Mouse (Mus musculus): ENCODE data around the gene Rbfox1. TPM values are rescaled to one million over a fixed set of nuclear protein-coding genes. Genes with fewer than 3 reads are reported as not detected.

Rbfox1 gene
- polyA plus RNA-seq, 1 experiment from 2014 or later = 0.32 TPM

- 40% methylated on average over 3 of the region's 3 CpGs for WGBS (ENCODE audit: insufficient replicate concordance)
Observed at GRCm38 (mm10) chr16:6421623-6422145, 536.5 kb downstream of the Rbfox1 start.

GRCm38 (mm10) chr16:6423878-6424409 is 538.8 kb downstream of the Rbfox1 start:
- no peak for ATAC-seq (ENCODE audit: insufficient read depth)
- Histone ChIP-seq H3K36me3 (replicated peaks) (no peaks in the 10 kb centered on the region), H3K9me3 (replicated peaks) (0 out of 2 replicates have a peak, but pooled peaks cover 3% of the 10 kb centered on the region), H3K4me3 (replicated peaks) (no peak overlapping the region), H3K27ac (replicated peaks) (no peak overlapping the region), H3K4me1 (replicated peaks) (no peaks in the 10 kb centered on the region), H3K27me3 (no peaks in the 10 kb centered on the region), H3K4me2 (no peak overlapping the region), H3K9ac (no peak overlapping the region)
- WGBS (ENCODE audit: insufficient replicate concordance) = 66% methylated on average over 4 of the region's 4 CpGs

More at GRCm38 (mm10) chr16:6421623-6422145, 536.5 kb downstream of the Rbfox1 start:
- no peak overlapping the region for H3K4me3 ChIP-seq (replicated peaks)
- ATAC-seq (ENCODE audit: insufficient read depth) = no peak
- no peaks in the 10 kb centered on the region for H3K4me1 ChIP-seq (replicated peaks)
- H3K4me2 ChIP-seq = no peak overlapping the region
- H3K9me3 ChIP-seq (replicated peaks) = 0 out of 2 replicates have a peak, but pooled peaks cover 3% of the 10 kb centered on the region
- no peaks in the 10 kb centered on the region for H3K27me3 ChIP-seq
- no peak overlapping the region for H3K9ac ChIP-seq
- H3K36me3 ChIP-seq (replicated peaks) = no peaks in the 10 kb centered on the region
- no peak overlapping the region for H3K27ac ChIP-seq (replicated peaks)

GRCm38 (mm10) chr16:6424738-6425137 is 539.6 kb downstream of the Rbfox1 start:
- Histone ChIP-seq H3K9ac (no peak overlapping the region), H3K9me3 (replicated peaks) (0 out of 2 replicates have a peak, but pooled peaks cover 3% of the 10 kb centered on the region), H3K4me2 (no peak overlapping the region), H3K27ac (replicated peaks) (no peak overlapping the region), H3K4me3 (replicated peaks) (no peak overlapping the region), H3K36me3 (replicated peaks) (no peaks in the 10 kb centered on the region), H3K27me3 (no peaks in the 10 kb centered on the region), H3K4me1 (replicated peaks) (no peaks in the 10 kb centered on the region)
- WGBS (ENCODE audit: insufficient replicate concordance) = 43% methylated on average over 2 of the region's 2 CpGs
- no peak for ATAC-seq (ENCODE audit: insufficient read depth)

- Histone ChIP-seq H3K4me3 (replicated peaks) (no peak overlapping the region), H3K9me3 (replicated peaks) (no peaks in the 10 kb centered on the region), H3K9ac (no peak overlapping the region), H3K4me2 (no peak overlapping the region), H3K4me1 (replicated peaks) (no peaks in the 10 kb centered on the region), H3K27ac (replicated peaks) (no peak overlapping the region), H3K27me3 (no peaks in the 10 kb centered on the region), H3K36me3 (replicated peaks) (no peaks in the 10 kb centered on the region)
- 66% methylated on average over 12 of the region's 12 CpGs for WGBS (ENCODE audit: insufficient replicate concordance)
- ATAC-seq (ENCODE audit: insufficient read depth) = no peak
Observed at GRCm38 (mm10) chr16:6427292-6428281, 542.4 kb downstream of the Rbfox1 start.

- no peak for ATAC-seq (ENCODE audit: insufficient read depth)
- 62% methylated on average over 2 of the region's 2 CpGs for WGBS (ENCODE audit: insufficient replicate concordance)
- H3K9me3 ChIP-seq (replicated peaks) = no peaks in the 10 kb centered on the region
Observed at GRCm38 (mm10) chr16:6430981-6431380, 545.8 kb downstream of the Rbfox1 start.

GRCm38 (mm10) chr16:6436445-6436844 is 551.3 kb downstream of the Rbfox1 start:
- no peaks in the 10 kb centered on the region for H3K27me3 ChIP-seq
- no peak overlapping the region for H3K4me3 ChIP-seq (replicated peaks)
- WGBS (ENCODE audit: insufficient replicate concordance) = 52% methylated on average over 2 of the region's 2 CpGs

More at GRCm38 (mm10) chr16:6430981-6431380, 545.8 kb downstream of the Rbfox1 start:
- no peak overlapping the region for H3K9ac ChIP-seq
- no peak overlapping the region for H3K4me2 ChIP-seq
- no peaks in the 10 kb centered on the region for H3K36me3 ChIP-seq (replicated peaks)
- no peak overlapping the region for H3K4me3 ChIP-seq (replicated peaks)
- no peak overlapping the region for H3K27ac ChIP-seq (replicated peaks)
- no peaks in the 10 kb centered on the region for H3K4me1 ChIP-seq (replicated peaks)
- no peaks in the 10 kb centered on the region for H3K27me3 ChIP-seq

GRCm38 (mm10) chr16:6448250-6448649 is 563.1 kb downstream of the Rbfox1 start:
- H3K27ac ChIP-seq (replicated peaks) = no peak overlapping the region
- H3K9me3 ChIP-seq (replicated peaks) = no peaks in the 10 kb centered on the region
- no peaks in the 10 kb centered on the region for H3K36me3 ChIP-seq (replicated peaks)
- WGBS (ENCODE audit: insufficient replicate concordance) = 23% methylated on average over 5 of the region's 5 CpGs
- no peaks in the 10 kb centered on the region for H3K27me3 ChIP-seq
- no peak for ATAC-seq (ENCODE audit: insufficient read depth)
- no peak overlapping the region for H3K4me3 ChIP-seq (replicated peaks)
- H3K4me1 ChIP-seq (replicated peaks) = no peaks in the 10 kb centered on the region
- H3K9ac ChIP-seq = no peak overlapping the region
- H3K4me2 ChIP-seq = no peak overlapping the region

More at GRCm38 (mm10) chr16:6436445-6436844, 551.3 kb downstream of the Rbfox1 start:
- Histone ChIP-seq H3K36me3 (replicated peaks) (no peaks in the 10 kb centered on the region), H3K9me3 (replicated peaks) (no peaks in the 10 kb centered on the region), H3K27ac (replicated peaks) (no peak overlapping the region), H3K4me1 (replicated peaks) (no peaks in the 10 kb centered on the region), H3K9ac (no peak overlapping the region), H3K4me2 (no peak overlapping the region)
- no peak for ATAC-seq (ENCODE audit: insufficient read depth)

GRCm38 (mm10) chr16:6455349-6455748 is 570.2 kb downstream of the Rbfox1 start:
- no peak for ATAC-seq (ENCODE audit: insufficient read depth)
- H3K9me3 ChIP-seq (replicated peaks) = no peaks in the 10 kb centered on the region
- H3K36me3 ChIP-seq (replicated peaks) = no peaks in the 10 kb centered on the region
- H3K4me3 ChIP-seq (replicated peaks) = no peak overlapping the region
- 53% methylated on average over 3 of the region's 3 CpGs for WGBS (ENCODE audit: insufficient replicate concordance)
- no peak overlapping the region for H3K9ac ChIP-seq
- H3K4me1 ChIP-seq (replicated peaks) = no peaks in the 10 kb centered on the region
- H3K4me2 ChIP-seq = no peak overlapping the region
- H3K27me3 ChIP-seq = no peaks in the 10 kb centered on the region
- no peak overlapping the region for H3K27ac ChIP-seq (replicated peaks)

GRCm38 (mm10) chr16:6479094-6479590 is 594.0 kb downstream of the Rbfox1 start:
- Histone ChIP-seq H3K4me3 (replicated peaks) (no peak overlapping the region), H3K4me2 (no peak overlapping the region), H3K9ac (no peak overlapping the region), H3K36me3 (replicated peaks) (no peaks in the 10 kb centered on the region), H3K27me3 (no peaks in the 10 kb centered on the region), H3K27ac (replicated peaks) (no peak overlapping the region), H3K4me1 (replicated peaks) (no peaks in the 10 kb centered on the region), H3K9me3 (replicated peaks) (no peaks in the 10 kb centered on the region)
- ATAC-seq (ENCODE audit: insufficient read depth) = no peak
- WGBS (ENCODE audit: insufficient replicate concordance) = 36% methylated on average over 1 of the region's 1 CpGs

GRCm38 (mm10) chr16:6479616-6480410 is 594.7 kb downstream of the Rbfox1 start:
- Histone ChIP-seq H3K4me3 (replicated peaks) (no peak overlapping the region), H3K9me3 (replicated peaks) (no peaks in the 10 kb centered on the region), H3K4me2 (no peak overlapping the region), H3K27me3 (no peaks in the 10 kb centered on the region), H3K9ac (no peak overlapping the region), H3K27ac (replicated peaks) (no peak overlapping the region), H3K36me3 (replicated peaks) (no peaks in the 10 kb centered on the region), H3K4me1 (replicated peaks) (no peaks in the 10 kb centered on the region)
- no peak for ATAC-seq (ENCODE audit: insufficient read depth)
- 22% methylated on average over 3 of the region's 3 CpGs for WGBS (ENCODE audit: insufficient replicate concordance)

Measured in liver, embryonic 15.5 days (tissue).